Mouse (Mus musculus): ENCODE results near the gene Clns1a. TPM values are rescaled to one million over a fixed set of nuclear protein-coding genes. Genes with fewer than 3 reads are reported as not detected.

The Clns1a gene
- polyA plus RNA-seq (2015; fragmentation: Nextera tagmentation; extraction: Ambion mirVana) = 60.9 and 65.2 TPM in 2 replicates

- Histone ChIP-seq H3K4me1 (replicated peaks; ENCODE audit: control insufficient read depth, insufficient read depth, low read length) (peaks cover 5% of the 10 kb centered on the region), H3K27ac (ENCODE audit: low read depth, low read length) (peak within 1 kb of the TSS; percentile 55), H3K4me2 (replicated peaks; ENCODE audit: low read depth) (peak within 1 kb of the TSS; percentile 74), H3K4me3 (ENCODE audit: low read depth, low read length) (peak within 1 kb of the TSS; percentile 90), H3K9me3 (ENCODE audit: control insufficient read depth) (no peaks in the 10 kb centered on the region), H3K36me3 (ENCODE audit: control insufficient read depth, insufficient read depth) (no peaks in the 10 kb centered on the region), H3K27me3 (replicated peaks; ENCODE audit: control insufficient read depth, insufficient read depth, low read length) (no peaks in the 10 kb centered on the region), H3K9ac (ENCODE audit: low read depth, low read length) (peak within 1 kb of the TSS; percentile 91)
- ATAC-seq = peak; percentile 90
- under 1% methylated on average over 63 of the region's 63 CpGs for WGBS
- TF ChIP-seq CTCF (IDR thresholded peaks at IDR 0.05; ENCODE audit: low read depth) = no peak
These were observed at the start of gene Clns1a for GRCm38 (mm10) chr7:97696506-97697254. Gene Clns1a (plus strand): TSS chr7:97696634.

GRCm38 (mm10) chr7:97647656-97648055 is 48.8 kb upstream of the Clns1a start:
- H3K4me1 ChIP-seq (replicated peaks; ENCODE audit: control insufficient read depth, insufficient read depth, low read length) = no peaks in the 10 kb centered on the region
- H3K4me2 ChIP-seq (replicated peaks; ENCODE audit: low read depth) = no peak overlapping the region
- no peaks in the 10 kb centered on the region; the same call in 1 of the 2 replicates for H3K36me3 ChIP-seq (ENCODE audit: control insufficient read depth, insufficient read depth)
- H3K27ac ChIP-seq (ENCODE audit: low read depth, low read length) = no peak overlapping the region
- no peaks in the 10 kb centered on the region for H3K27me3 ChIP-seq (replicated peaks; ENCODE audit: control insufficient read depth, insufficient read depth, low read length)
- H3K9ac ChIP-seq (ENCODE audit: low read depth, low read length) = no peak overlapping the region
- 88% methylated on average over 5 of the region's 5 CpGs for WGBS
- ATAC-seq = no peak
- H3K9me3 ChIP-seq (ENCODE audit: control insufficient read depth) = no peaks in the 10 kb centered on the region
- no peak overlapping the region for H3K4me3 ChIP-seq (ENCODE audit: low read depth, low read length)
- no peak for TF ChIP-seq CTCF (IDR thresholded peaks at IDR 0.05; ENCODE audit: low read depth)

DNA sequence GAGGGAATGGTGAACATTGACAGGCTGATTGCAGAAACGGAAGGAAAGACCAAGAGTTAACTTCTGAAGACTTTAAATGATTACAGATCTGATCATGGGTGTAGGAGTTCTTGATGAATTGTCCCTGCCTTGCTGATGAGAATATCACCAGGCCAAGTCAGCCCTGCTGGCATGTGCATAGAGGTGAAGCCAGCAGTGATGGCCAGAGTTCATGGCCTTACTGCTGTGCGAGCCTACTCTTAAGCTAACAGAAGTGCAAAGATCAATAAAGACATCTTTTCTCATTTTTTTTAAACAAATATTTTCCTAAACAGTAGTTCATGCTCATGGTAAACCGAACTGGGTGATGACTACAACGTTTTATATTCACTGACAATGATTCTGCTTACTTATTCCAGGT is 45.7 kb upstream of the Clns1a start:
- Histone ChIP-seq H3K27ac (ENCODE audit: low read depth, low read length) (no peak overlapping the region), H3K36me3 (ENCODE audit: control insufficient read depth, insufficient read depth) (peaks cover 13% of the 10 kb centered on the region), H3K9me3 (ENCODE audit: control insufficient read depth) (no peaks in the 10 kb centered on the region), H3K27me3 (replicated peaks; ENCODE audit: control insufficient read depth, insufficient read depth, low read length) (no peaks in the 10 kb centered on the region), H3K9ac (ENCODE audit: low read depth, low read length) (no peak overlapping the region), H3K4me3 (ENCODE audit: low read depth, low read length) (no peak overlapping the region), H3K4me2 (replicated peaks; ENCODE audit: low read depth) (no peak overlapping the region), H3K4me1 (replicated peaks; ENCODE audit: control insufficient read depth, insufficient read depth, low read length) (no peaks in the 10 kb centered on the region)
- TF ChIP-seq CTCF (IDR thresholded peaks at IDR 0.05; ENCODE audit: low read depth) = no peak
- WGBS = 74% methylated on average over 4 of the region's 4 CpGs
- ATAC-seq = no peak

GRCm38 (mm10) chr7:97656144-97656543 is 40.3 kb upstream of the Clns1a start:
- H3K27ac ChIP-seq (ENCODE audit: low read depth, low read length) = no peak overlapping the region
- H3K9ac ChIP-seq (ENCODE audit: low read depth, low read length) = no peak overlapping the region
- 87% methylated on average over 6 of the region's 6 CpGs for WGBS
- no peaks in the 10 kb centered on the region for H3K27me3 ChIP-seq (replicated peaks; ENCODE audit: control insufficient read depth, insufficient read depth, low read length)
- no peak for ATAC-seq
- peak; percentile 53 for TF ChIP-seq CTCF (IDR thresholded peaks at IDR 0.05; ENCODE audit: low read depth)
- no peak overlapping the region for H3K4me3 ChIP-seq (ENCODE audit: low read depth, low read length)
- peaks cover 27% of the 10 kb centered on the region for H3K36me3 ChIP-seq (ENCODE audit: control insufficient read depth, insufficient read depth)
- no peak overlapping the region for H3K4me2 ChIP-seq (replicated peaks; ENCODE audit: low read depth)
- no peaks in the 10 kb centered on the region for H3K4me1 ChIP-seq (replicated peaks; ENCODE audit: control insufficient read depth, insufficient read depth, low read length)
- H3K9me3 ChIP-seq (ENCODE audit: control insufficient read depth) = no peaks in the 10 kb centered on the region

DNA sequence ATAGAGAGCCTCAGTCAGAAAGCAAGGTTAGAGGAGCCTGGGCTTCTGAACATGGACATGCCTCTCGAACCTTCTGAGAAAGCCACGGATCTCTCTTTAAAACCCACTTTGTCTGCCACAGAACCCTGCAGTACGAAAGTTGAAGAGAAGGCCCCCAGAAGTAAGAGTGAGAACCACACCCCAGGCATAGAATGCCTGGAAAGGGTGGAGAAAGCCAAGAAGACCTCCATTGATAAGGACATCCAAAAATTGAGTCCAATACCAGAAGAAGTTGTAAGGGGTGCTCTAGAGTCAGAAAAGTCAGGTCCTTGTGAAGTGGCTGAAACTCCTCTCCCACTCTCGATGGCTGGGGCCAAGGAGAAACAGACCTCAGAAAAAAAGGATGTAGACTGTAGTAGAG is 34.8 kb upstream of the Clns1a start:
- Histone ChIP-seq H3K27me3 (replicated peaks; ENCODE audit: control insufficient read depth, insufficient read depth, low read length) (no peaks in the 10 kb centered on the region), H3K9ac (ENCODE audit: low read depth, low read length) (no peak overlapping the region), H3K4me1 (replicated peaks; ENCODE audit: control insufficient read depth, insufficient read depth, low read length) (no peaks in the 10 kb centered on the region), H3K9me3 (ENCODE audit: control insufficient read depth) (no peaks in the 10 kb centered on the region), H3K4me2 (replicated peaks; ENCODE audit: low read depth) (no peak overlapping the region), H3K4me3 (ENCODE audit: low read depth, low read length) (no peak overlapping the region), H3K36me3 (ENCODE audit: control insufficient read depth, insufficient read depth) (peaks cover 29% of the 10 kb centered on the region), H3K27ac (ENCODE audit: low read depth, low read length) (no peak overlapping the region)
- TF ChIP-seq CTCF (IDR thresholded peaks at IDR 0.05; ENCODE audit: low read depth) = no peak
- no peak for ATAC-seq
- WGBS = 91% methylated on average over 4 of the region's 4 CpGs

DNA sequence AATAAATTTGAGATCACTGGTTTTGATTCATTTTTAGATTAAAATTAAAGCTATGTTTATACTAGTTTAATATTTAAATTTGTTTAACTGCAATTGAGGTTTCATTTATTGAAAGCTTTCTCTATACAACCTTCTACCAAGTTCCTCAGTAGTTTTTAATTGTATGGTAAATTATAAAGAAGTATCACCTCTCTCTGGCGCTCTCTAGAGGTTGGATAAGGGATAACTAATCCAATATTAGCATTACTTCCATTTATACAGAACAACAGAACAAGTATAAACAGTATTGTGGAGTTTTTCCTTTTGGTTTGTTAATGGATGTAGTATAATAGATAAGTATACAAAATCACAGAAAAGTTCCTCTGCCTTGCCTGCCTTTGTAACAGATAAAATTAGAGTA is 17.2 kb upstream of the Clns1a start:
- no peaks in the 10 kb centered on the region for H3K27me3 ChIP-seq (replicated peaks; ENCODE audit: control insufficient read depth, insufficient read depth, low read length)
- peaks cover 36% of the 10 kb centered on the region for H3K36me3 ChIP-seq (ENCODE audit: control insufficient read depth, insufficient read depth)
- WGBS = 28% methylated on average over 1 of the region's 1 CpGs
- no peak overlapping the region for H3K27ac ChIP-seq (ENCODE audit: low read depth, low read length)
- ATAC-seq = no peak
- H3K4me1 ChIP-seq (replicated peaks; ENCODE audit: control insufficient read depth, insufficient read depth, low read length) = no peaks in the 10 kb centered on the region
- no peak overlapping the region for H3K4me3 ChIP-seq (ENCODE audit: low read depth, low read length)
- TF ChIP-seq CTCF (IDR thresholded peaks at IDR 0.05; ENCODE audit: low read depth) = peak; percentile 65
- no peak overlapping the region for H3K9ac ChIP-seq (ENCODE audit: low read depth, low read length)
- no peaks in the 10 kb centered on the region for H3K9me3 ChIP-seq (ENCODE audit: control insufficient read depth)
- H3K4me2 ChIP-seq (replicated peaks; ENCODE audit: low read depth) = no peak overlapping the region
